Mouse (Mus musculus): ENCODE data around the gene Plcb2.
A peak's percentile ranks its signal among the peaks of the same experiment; 100 is the strongest.

Gene Plcb2

DNA sequence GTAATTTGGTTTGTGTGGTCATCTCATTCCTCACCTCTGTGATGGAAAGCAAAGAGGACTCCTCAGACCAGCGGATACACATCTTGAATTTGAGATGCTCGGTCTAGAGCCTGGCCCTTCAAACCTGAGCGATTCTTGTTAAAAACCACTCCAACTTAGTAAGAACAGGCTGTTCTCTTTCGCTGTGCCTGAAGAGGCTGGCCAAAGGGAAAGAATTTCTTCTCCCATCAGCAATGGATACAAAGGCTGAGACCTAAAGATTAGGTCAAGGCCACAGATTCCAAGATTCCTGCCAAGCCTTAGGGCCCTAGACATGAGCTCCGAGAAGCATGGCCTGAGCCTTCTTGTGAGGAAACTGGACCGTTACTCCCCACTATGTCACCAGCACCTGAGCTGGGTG, 47.3 kb downstream of the Plcb2 start:
- no peak for DNase-seq

DNA sequence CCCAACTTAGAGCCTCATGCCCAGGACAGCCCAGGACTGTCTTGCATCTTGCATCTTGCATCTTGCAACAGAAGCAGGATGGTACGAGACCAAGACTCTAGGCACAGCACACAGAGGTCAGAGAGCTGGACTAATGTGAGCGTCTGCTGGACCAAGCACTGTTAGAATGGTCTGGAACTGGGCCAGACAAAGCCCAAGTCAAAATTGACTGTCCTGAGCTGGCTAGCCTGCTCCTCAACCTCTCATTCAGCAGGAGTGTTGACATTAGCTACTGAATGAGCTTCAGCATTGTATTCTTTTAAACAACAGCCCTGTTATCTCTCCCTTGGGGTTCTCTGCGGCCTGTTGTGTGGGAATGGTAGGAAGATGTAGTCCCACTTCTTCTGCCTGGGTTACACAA, 48.7 kb downstream of the Plcb2 start:
- no peak for DNase-seq

DNA sequence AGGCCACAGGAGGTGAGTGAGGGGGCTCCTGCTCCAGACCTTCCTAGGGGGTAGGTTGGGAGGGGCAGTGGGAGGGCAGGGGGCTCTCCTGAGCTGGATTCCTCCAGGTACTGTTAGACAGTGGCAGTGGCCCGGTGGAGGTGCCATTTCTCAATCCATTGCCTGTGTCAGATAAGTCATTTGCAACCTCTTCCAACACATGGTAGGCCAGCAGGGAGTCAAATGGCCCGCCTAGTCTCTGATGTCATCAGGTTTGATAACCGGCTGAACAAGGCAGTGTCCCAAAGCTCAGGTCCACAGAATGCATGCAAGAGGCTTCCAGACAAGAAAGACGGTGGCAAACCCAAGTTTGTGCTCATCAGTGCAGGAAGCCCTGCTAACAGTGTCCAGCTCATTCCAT, 50.4 kb downstream of the Plcb2 start:
- DNase-seq: peak; percentile 48

DNA sequence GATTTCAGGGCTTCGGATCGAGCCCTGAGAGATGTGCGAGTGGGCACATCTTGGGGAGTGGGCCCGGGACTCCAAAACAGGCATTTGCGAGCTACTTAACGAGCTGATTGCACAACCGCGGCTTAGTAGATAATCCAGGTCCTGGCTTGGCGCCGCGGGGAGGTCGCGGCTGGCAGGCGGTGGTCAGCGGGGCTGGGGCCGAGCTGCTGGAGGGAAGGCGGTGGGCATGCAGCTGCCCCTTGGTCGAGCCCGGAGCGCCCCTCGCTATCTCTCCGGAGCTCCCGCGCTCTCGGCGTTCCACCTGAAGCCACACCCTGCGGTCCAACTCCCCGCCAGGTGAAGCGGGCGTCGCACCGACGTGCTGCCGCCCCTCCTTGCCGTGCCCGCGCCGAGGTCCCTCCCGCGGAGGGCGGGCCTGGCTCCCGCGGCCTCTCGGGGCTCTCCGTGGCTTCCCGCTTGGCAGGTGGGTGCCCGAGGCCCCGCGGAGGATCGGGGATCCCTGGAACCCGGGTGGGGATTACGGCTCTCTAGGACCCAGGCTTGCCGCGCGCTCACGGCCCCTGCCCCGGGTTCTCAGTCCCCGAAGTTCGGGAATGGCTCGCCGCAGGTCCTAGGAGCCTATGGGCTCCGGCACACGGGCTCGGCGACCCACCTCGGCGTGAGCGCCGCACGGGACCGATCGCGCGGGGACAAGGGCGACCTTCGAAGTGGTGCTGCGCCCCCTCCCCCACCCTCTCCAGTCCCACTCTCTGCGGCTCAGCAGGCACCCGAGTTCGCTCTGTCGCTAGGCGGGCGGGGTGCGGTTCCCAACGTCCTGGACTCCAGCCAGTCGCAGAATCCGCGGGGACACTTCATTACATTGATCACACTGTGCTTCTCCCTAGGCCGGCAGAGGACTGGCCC, 51.1 kb downstream of the Plcb2 start:
- no peak for DNase-seq

DNA sequence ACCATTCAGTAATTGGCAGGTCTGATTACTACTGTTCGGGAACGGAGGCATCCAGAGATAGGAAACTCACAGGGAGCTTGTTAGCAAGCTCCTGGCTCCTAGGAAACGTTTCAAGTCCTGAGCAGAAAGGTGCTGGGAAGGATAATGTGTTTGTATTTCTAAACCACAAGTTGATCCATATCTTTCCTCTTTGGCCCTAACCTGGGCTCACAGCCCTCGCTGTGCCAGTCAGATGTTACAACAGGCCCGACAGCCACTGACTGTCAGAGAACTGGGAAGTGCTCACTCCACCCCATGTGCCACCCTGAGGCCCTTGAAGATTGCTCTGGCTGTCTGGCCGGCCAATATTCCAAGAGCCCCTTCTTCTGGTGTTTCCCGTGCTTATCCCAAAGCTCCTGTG, 53.7 kb downstream of the Plcb2 start:
- DNase-seq: no peak

DNA sequence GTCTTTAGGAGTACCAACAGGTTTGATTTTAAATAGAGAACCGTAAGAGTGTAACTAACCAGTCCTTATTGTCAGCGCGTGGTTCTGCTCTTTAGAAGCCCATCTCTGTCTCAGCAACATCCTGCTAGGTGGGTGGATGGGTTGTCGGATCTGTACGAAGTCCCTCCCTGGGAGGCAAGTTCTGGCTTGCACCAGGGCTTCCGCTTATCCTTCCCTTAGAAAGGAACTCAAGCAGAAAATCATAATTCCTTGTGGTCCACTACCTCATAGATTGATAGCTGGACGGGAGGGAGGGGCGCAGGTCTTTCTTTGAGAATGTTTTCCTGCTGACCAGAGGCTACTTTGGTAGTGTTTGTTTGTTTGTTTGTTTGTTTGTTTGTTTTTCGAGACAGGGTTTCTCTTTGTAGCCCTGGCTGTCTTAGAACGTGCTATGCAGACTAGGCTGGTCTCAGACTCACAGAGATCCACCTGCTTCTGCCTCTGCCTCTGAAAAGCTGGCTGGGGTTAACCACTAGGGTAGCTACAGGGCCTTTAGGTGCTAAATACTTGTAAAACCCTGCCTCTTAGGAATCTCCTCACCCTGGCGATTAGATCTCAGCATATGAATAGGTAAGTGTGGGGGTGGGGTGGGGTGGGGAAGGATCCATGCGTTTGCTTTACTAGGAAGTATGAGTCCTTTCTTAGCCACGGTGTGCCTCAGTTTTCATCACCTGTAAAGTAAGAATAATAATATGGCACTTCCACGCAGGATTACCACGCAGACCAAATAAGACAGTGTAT, 54.4 kb downstream of the Plcb2 start:
- DNase-seq: no peak

DNA sequence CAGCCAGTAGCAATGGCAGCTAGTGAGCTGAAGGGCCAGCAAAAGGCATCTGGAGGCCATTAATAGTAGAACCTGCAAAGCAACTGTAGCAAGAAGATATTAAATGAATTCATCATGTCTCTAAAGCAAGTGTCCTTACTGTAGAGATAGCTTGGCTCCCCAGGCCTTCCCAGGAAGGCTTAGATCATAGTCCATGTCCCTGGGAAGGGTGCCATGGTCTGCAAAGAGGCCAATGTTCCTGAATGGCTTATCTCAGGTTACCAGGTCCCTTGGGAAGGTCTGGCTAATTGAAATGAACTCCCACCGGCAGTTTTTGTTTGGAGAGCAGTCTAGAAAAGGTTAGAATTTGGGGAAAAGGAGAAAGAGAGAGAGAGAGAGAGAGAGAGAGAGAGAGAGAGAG, 56.5 kb downstream of the Plcb2 start:
- no peak for DNase-seq

DNA sequence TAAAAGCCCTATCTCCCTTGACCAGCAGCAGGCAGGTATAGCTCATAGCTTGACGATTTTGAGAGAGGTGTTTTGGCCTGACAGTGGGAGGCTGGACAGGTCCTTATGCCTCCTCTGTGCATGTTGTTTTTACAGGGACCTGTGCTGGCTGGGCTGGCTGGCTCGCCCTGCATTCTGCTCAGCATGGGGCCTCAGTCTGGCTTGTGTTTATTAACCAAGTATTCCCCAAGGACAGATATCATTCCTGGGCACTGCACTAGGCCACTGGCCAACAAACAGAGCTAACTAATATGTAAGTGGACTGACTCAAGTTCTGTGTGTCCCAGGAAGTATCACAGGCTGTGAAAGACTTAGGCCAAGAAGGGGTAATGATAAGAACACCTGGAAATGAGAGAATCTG, 58.5 kb downstream of the Plcb2 start:
- no peak for DNase-seq

DNA sequence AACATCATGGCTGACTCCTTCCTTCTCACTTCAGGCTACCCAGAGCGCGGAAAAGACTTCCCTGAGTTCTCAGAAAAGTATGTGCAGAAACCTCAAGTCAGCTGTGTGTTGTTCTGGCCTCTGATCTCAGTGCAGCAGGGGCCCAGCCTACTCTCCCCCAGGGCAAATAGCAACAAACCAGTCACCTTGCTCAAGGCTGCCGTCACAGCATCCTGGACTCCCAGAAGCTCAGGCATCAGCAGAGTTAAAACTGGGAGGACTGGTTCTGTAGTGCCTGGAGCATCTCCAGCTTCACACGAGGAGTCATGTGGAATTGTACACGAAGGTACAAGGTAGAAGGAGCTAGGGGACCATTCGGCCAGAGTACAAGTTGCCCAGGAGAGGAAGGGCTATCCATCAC, 59.0 kb downstream of the Plcb2 start:
- no peak for DNase-seq

DNA sequence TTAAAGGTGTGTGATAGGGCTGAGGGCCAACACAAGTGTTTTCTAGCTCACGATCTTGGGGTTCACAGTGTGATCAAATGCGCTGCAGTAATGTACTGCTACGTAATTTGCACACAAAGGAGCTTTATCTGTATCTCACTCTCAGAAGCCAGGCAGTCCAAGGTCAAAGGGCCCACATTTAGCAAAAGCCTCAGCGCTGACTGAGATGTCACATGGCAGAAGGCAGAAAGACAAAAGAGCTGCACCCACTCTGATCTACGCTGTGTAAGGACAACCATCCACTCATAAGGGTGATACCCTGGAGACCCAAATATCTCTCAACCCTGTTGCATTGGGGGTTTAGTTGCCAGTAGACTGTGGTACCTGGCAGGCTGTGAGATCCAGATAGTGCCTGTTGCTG, 61.1 kb downstream of the Plcb2 start:
- no peak for DNase-seq

DNA sequence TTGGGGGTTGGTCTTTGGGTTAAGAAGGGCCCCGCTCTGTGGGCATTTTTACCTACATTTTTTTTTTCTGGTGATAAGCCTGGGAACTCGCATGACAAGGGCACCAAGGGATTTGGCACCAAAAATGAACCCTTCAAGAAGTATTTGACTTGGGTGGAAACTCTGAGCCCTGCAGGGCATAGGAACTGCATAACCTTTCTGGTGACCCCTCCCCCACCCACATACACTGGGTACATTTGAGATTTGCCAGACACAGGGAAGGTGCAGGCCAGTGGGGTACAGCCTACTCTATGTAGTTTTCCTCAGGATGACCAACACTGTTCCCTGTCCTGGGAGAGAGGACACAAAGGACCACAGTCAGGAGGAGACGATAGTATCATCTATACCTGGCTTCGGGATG, 62.6 kb downstream of the Plcb2 start:
- no peak for DNase-seq

DNA sequence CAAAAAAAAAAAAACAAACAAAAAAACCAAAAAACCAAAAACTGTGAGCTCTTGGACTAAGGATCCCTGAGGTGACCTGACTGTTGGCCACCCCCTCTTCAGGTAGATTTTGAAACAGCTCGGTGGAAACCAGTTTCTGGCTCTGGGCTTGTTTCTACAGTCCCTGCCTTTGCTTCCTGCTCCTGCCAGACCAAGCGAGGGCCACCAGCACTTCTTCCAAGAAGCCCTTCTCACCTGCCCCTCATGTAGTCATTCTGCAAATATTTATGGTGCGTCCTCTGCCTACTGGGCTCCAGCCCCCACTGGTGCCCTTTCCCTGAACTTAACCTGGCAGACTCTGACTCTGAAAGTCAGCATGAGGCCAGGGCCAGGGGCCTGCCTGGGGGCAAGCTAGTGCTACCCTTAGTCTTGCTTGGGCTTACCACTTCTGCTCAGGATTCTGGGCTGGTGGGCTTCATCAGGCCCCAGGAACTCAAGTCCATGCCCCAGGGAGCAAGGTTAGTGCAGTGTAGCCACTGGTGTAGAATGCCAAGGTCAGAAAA, 63.2 kb downstream of the Plcb2 start:
- DNase-seq: no peak

DNA sequence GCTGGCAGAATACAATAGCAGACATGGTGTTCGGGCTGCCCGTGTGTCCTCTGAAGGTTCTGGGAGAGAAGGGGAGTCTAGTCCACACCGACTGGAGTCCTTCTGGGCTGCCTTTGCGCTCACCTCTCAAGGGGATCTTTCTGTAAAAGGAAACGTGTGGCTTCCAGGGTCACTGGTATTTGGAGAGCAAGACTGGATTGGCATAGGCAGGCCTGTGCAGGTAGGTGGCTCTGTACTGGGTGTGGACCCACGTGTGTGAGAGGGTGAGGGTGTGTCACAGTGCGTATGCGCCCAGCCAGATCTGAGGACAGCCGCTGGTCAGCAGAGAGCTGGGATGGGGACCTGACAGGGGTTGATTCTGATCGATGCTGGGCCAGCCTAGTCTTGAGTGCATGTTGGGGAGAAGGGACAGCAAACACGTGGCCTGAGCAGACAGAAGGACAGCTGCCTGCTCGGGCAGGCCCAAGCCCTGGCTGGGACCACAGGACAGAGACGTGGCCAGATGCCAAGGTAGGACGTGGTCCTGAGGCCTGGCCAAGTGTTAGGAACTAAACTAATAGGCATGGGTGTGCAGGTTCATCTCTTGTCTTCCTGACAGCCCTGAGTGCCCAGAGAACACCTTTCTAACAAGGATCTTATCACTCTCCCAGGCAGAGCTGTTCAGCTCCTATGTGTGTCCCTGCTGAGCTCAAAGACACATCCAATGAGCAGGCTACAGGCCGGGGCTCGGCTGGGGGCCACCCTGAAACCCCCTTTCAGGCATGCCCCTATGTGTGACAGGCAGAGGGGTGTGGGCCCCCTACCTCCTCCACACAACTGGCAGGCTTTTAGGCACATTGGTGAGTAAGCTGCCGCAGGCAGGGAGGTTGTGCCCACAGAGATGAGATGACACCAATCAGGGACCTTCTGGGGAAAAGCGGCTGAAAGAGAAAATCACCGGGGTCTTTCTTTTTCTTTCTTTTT, 64.2 kb downstream of the Plcb2 start:
- DNase-seq: no peak

DNA sequence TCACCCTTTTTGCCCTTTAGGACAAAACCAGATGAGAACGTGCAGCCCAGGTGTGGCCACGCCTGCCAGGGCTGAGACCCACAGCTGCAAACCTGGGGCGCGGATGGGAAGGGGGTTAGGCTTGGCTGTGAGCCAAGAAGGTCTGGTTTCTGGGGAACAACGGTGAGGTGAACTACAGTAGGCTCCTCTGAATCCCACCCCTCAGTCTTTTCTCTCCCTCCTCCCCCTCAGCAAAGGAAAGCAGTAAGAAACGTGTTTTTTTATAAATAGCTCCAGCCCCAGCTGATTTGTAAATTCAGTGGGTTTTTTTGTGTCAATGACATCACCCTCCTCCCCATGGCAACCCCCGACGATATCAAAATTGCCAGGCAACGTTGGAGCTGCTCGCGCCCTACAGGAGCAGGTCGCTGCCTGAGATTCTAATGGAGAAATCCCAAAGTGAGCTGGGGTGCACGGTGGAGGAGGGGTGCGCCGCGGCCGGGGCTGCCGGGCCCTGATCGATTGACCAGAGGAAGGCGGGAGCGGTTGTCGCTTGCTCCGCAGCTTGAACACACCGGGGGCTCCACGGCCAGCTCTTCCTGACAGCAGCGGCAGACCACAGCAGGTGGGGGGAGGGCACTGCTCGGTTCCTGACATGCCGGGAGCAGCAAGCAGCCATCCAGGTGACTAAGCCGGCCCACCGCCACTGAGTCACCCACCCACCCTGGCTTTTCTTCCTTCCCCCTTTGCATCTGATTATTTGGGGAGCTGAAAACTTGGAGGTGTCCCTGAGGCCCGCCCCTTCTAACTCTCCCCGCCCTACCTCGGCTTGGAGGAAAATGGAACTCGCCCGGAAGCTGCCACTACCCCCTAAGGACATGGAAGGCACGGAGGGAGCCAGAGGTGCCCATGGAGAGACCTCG, 65.1 kb downstream of the Plcb2 start, which contains the start of gene Pak6:
Pak6 (plus strand) TSS at position 402 of the 902 bp plus-strand sequence.
- DNase-seq: no peak

DNA sequence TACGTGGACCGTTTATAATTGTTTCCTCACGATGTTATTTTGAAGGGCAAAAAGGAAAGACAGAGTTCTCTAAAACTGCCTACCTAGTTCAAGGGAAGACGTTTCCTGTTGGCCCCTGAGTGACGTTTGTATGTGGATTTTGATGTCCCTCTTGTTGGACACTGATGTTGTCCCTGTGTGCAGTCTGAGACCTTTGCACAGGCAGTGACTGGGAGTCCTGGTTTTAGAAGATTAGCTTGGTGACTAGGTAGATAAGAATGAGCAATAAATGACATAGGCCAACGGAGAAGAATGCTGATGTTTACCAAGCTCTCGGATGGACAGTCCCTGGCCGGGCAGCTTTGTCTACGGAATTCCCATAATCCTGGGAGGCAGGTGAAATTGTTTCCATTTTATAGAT, 66.3 kb downstream of the Plcb2 start:
- DNase-seq: no peak

DNA sequence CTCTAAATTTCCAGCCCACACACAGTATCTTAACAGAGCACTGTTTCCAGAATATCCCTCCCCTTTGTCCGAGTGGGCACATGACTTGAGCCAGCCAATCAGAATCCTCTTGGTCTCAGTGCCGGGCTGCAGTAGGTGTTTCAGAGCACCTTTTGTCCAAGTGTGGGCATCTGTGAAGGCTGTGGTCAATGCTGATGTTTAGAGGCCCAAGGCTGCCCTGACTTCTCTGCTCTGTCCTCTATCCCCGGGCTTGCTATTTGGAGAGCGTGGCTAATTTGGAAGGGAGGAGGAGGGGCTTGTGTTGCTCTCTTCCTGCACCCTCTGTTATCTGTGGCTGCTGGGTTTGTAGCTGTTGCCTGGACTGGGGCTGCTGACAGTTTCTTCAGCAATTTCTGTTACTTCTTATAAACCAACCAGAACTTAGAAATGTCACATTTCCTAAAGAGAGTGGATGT, 68.2 kb downstream of the Plcb2 start:
- DNase-seq: no peak

DNA sequence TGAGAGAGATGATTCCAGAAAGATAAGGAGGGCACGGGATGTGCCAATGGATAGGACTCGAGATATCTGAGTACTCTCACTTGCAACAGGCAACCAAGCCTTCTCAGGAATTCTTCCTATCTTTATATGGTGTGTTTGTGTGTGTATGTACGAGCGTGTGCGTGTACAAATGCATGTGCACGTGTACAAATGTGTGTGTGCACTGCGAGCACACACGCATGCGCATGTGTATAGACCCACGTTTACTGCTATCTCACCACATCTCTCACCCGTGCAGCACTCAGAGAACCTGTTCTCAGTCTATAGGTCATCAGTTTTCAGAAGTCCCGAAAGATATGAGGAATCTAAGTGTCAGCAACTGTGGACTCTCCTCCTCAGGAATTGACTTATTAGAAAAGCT, 68.7 kb downstream of the Plcb2 start:
- DNase-seq: no peak

DNA sequence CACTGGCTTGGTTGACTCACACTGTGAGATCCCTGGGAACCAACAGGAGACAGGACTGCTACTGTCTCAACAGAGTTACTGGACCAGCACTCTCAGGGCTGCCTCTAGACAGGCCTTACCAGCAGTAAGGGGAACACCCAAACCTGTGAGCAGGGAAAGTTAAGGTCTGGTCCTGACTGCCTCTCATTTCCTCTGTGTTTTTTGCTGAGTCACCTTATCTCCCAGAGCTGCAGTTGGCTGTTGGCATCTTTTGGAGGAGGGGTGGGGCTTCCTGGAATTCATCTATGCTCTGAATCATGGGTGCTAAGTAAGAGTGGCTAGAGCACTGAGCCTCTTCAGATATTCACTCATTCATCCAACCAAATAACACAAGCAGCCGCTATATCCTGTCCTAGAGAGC, 69.2 kb downstream of the Plcb2 start:
- no peak for DNase-seq

DNA sequence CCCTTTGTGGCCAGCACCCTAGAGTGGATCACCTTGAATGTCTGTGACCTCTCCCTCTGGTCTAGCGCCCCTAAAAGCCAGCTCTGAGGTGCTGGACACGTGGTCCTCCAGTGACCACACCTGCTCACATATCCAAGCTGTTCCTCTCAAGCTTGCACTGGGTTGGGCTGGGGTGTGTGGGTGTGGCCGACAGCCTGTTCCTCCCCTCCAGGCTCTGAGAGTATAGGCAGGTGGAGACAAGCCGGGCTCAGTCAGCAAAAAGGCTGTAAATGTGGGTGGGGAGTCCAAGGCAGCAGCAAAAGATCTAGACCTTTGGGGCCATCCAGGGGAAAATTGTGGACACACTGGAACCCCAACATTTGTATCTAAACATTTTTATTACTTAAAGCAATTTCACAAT, 69.8 kb downstream of the Plcb2 start:
- DNase-seq: no peak

All from cerebellum, adult 11-12 months (tissue).